Mouse (Mus musculus) spleen, adult 2 months (tissue): ENCODE results near the gene Dusp18.
"Not testable (repeated sequence)": the region's sequence is repeated elsewhere in the genome, so short reads cannot be mapped to it uniquely, and the experiment has no call there.

Experiments
- CTCF ChIP-seq: fragments of 200-500 bp; IDR thresholded peaks from 2 replicates; pipeline ENCODE4 v1.5.1; 2011; ENCODE audit warnings: mild to moderate bottlenecking, inconsistent platforms; ENCODE audit not compliant: insufficient read depth, insufficient read length, insufficient replicate concordance; ENCODE audit errors: extremely low read depth
- POLR2A ChIP-seq: fragments of 200-500 bp; IDR thresholded peaks from 2 replicates; pipeline ENCODE4 v1.6.1; 2011; ENCODE audit warnings: low read depth, low read length, inconsistent platforms

- TF ChIP-seq CTCF, POLR2A: not testable (repeated sequence)
These were observed 16.4 kb downstream of the Dusp18 start for GRCm38 (mm10) chr11:3911440-3911839.
